Mouse (Mus musculus) thymus, adult 2 months (tissue): Measurements from ENCODE around the gene Zfp64. TPM values are rescaled to one million over a fixed set of nuclear protein-coding genes. Genes with fewer than 3 reads are reported as not detected.

Experiments
- DNase-seq: peaks from one replicate; pipeline ENCODE4 v3.0.0; 2021
- H3K27ac ChIP-seq: fragments of 200-500 bp; 2 replicates; pipeline ENCODE4 v1.5.1; 2012; ENCODE audit warnings: low read length, control low read depth; ENCODE audit not compliant: control insufficient read depth, insufficient read depth
- H3K27me3 ChIP-seq: fragments of 200-500 bp; 2 replicates; pipeline ENCODE4 v1.6.1; 2012; ENCODE audit warnings: mild to moderate bottlenecking, low read length, moderate library complexity, mixed read lengths; ENCODE audit not compliant: control insufficient read depth, insufficient read depth
- H3K36me3 ChIP-seq: fragments of 200-500 bp; 2 replicates; pipeline ENCODE4 v1.6.1; 2012; ENCODE audit warnings: mild to moderate bottlenecking, low read length, moderate library complexity; ENCODE audit not compliant: control insufficient read depth, insufficient read depth
- H3K4me1 ChIP-seq: fragments of 200-500 bp; replicated peaks from 2 replicates; pipeline ENCODE4 v1.6.1; 2012; ENCODE audit warnings: low read length; ENCODE audit not compliant: control insufficient read depth, insufficient read depth
- H3K4me3 ChIP-seq: fragments of 200-500 bp; 2 replicates; pipeline ENCODE4 v1.5.1; 2012; ENCODE audit warnings: mild to moderate bottlenecking, low read length, control low read depth, moderate library complexity; ENCODE audit not compliant: control insufficient read depth, insufficient read depth
- CTCF ChIP-seq: fragments of 200-500 bp; IDR thresholded peaks from 2 replicates; pipeline ENCODE4 v1.5.1; 2012; ENCODE audit warnings: mild to moderate bottlenecking, control low read depth, low read length, moderate library complexity, borderline replicate concordance; ENCODE audit not compliant: control insufficient read depth, poor library complexity, insufficient read depth; ENCODE audit errors: extremely low read depth
- POLR2A ChIP-seq: fragments of 200-500 bp; IDR thresholded peaks from 2 replicates; pipeline ENCODE4 v1.6.1; 2012; ENCODE audit warnings: mild to moderate bottlenecking, low read length, control low read depth, moderate library complexity; ENCODE audit not compliant: control insufficient read depth, poor library complexity, insufficient read depth; ENCODE audit errors: extremely low read depth
- WGBS: fragments of 180-500 bp; shearing (Covaris S2); methylation state at CpG from one replicate; pipeline ENCODE4 v1.1.7; 2018; 5-methylcytosine and 5-hydroxymethylcytosine counted together
- polyA plus RNA-seq: library from polyadenylated mRNA; depleted of rRNA; stranded (reverse); fragments of >200 nt; gene quantifications from 2 replicates; pipeline ENCODE4 v1.2.3, GENCODE M21; 2012

The Zfp64 gene
- polyA plus RNA-seq, 1 experiment, result 63.1 TPM

- Histone ChIP-seq H3K27ac (no peak overlapping the region), H3K4me1 (no peaks in the 10 kb centered on the region), H3K27me3 (no peaks in the 10 kb centered on the region), H3K36me3 (no peaks in the 10 kb centered on the region), H3K4me3 (no peak overlapping the region)
- peak; percentile 42 for DNase-seq
- TF ChIP-seq POLR2A, result no peak
- TF ChIP-seq CTCF, result no peak
- 68% methylated on average over 5 of the region's 5 CpGs for WGBS
Observed at GRCm38 (mm10) chr2:168881927-168882326, 73.5 kb downstream of the Zfp64 start.

DNA sequence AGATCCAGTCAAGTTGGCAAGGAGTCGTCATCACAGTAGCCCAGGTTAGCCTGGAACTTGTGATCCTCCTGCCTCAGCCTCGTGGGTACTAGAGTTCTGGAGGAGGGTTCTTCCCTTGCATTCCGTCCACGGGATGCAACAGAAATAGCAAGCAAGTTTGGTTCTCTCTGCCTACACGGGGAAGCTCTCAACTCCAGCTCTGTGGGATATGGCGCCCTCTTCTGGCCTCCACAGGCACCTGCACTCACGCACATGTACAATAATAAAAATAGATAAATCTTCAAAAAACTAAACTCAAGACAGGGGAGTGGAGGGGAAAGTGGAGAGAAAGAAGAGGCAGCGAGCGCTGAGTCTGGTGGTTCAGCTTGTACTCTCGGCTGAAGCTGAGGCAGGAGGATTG is 75.8 kb downstream of the Zfp64 start:
- DNase-seq, result no peak
- 92% methylated on average over 10 of the region's 10 CpGs for WGBS
- Histone ChIP-seq H3K4me1 (no peaks in the 10 kb centered on the region), H3K27me3 (no peaks in the 10 kb centered on the region), H3K4me3 (no peak overlapping the region), H3K36me3 (no peaks in the 10 kb centered on the region), H3K27ac (no peak overlapping the region)
- TF ChIP-seq CTCF, result no peak
- TF ChIP-seq POLR2A, result no peak

- Histone ChIP-seq H3K4me1 (no peaks in the 10 kb centered on the region), H3K27ac (no peak overlapping the region), H3K27me3 (no peaks in the 10 kb centered on the region), H3K4me3 (no peak overlapping the region), H3K36me3 (no peaks in the 10 kb centered on the region)
- DNase-seq, result no peak
- TF ChIP-seq POLR2A, result no peak
- TF ChIP-seq CTCF, result no peak
- WGBS, result 96% methylated on average over 8 of the region's 8 CpGs
Observed at GRCm38 (mm10) chr2:168878708-168879107, 76.7 kb downstream of the Zfp64 start.

GRCm38 (mm10) chr2:168878158-168878557 is 77.2 kb downstream of the Zfp64 start:
- TF ChIP-seq CTCF (no peak), POLR2A (no peak)
- Histone ChIP-seq H3K4me3 (no peak overlapping the region), H3K27ac (no peak overlapping the region), H3K4me1 (no peaks in the 10 kb centered on the region), H3K27me3 (no peaks in the 10 kb centered on the region), H3K36me3 (no peaks in the 10 kb centered on the region)
- WGBS, result 81% methylated on average over 4 of the region's 4 CpGs
- DNase-seq, result peak; percentile 30

GRCm38 (mm10) chr2:168876631-168877030 is 78.8 kb downstream of the Zfp64 start:
- TF ChIP-seq POLR2A (no peak), CTCF (no peak)
- Histone ChIP-seq H3K27ac (no peak overlapping the region), H3K36me3 (no peaks in the 10 kb centered on the region), H3K4me1 (no peaks in the 10 kb centered on the region), H3K27me3 (no peaks in the 10 kb centered on the region), H3K4me3 (no peak overlapping the region)
- no peak for DNase-seq
- WGBS, result 92% methylated on average over 10 of the region's 10 CpGs

DNA sequence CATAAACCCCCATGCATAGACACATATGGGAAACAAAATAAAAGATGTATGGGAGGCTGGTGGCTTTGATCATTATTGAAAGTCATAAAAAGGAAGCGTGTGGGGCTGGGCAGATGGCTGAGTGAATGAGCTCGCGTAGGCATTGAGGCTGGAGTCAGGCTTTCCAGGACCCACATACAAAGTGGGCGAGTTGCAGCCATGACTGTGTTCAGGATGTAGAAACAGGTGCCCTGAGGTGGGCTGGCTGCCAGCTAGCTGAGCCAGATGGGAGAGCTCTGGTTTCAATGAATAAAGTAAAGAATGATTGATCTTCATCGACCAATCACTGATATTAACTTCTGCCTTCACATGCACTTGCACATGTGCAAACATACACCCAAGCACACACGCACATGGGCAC is 80.9 kb downstream of the Zfp64 start:
- Histone ChIP-seq H3K27ac (no peak overlapping the region), H3K4me3 (no peak overlapping the region), H3K27me3 (no peaks in the 10 kb centered on the region), H3K4me1 (no peaks in the 10 kb centered on the region), H3K36me3 (no peaks in the 10 kb centered on the region)
- DNase-seq, result no peak
- WGBS, result 85% methylated on average over 6 of the region's 6 CpGs
- no peak for TF ChIP-seq CTCF
- TF ChIP-seq POLR2A, result no peak

GRCm38 (mm10) chr2:168871767-168872511 is 83.4 kb downstream of the Zfp64 start:
- 74% methylated on average over 22 of the region's 22 CpGs for WGBS
- TF ChIP-seq CTCF (no peak), POLR2A (no peak)
- DNase-seq, result no peak
- H3K4me1 ChIP-seq, result no peaks in the 10 kb centered on the region
- H3K27me3 ChIP-seq, result no peaks in the 10 kb centered on the region
- H3K4me3 ChIP-seq, result no peak overlapping the region
- no peak overlapping the region for H3K27ac ChIP-seq
- H3K36me3 ChIP-seq, result no peaks in the 10 kb centered on the region

DNA sequence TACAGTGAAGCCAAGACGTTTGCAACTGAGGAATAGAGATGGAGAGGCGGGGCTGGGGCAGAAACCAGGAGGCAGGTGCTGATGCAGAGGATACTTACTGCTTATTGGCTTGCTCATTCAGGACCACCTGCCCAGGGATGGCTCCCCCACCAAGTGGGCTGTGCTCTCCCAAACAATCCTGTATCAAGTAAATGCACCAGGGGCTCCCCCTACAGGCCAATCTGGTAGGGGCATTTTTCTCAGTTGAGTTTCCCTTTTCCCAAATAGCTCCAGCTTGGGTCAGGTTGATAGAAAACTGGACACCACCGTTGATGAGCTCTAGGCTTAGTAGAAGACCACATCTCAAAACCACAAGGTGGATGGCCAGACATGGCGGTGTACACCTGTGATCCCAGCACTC is 84.9 kb downstream of the Zfp64 start:
- TF ChIP-seq POLR2A (no peak), CTCF (no peak; the same call in 1 of the 2 replicates)
- H3K27ac ChIP-seq, result no peak overlapping the region
- 82% methylated on average over 4 of the region's 4 CpGs for WGBS
- H3K4me1 ChIP-seq, result no peaks in the 10 kb centered on the region
- H3K27me3 ChIP-seq, result no peaks in the 10 kb centered on the region
- no peaks in the 10 kb centered on the region for H3K36me3 ChIP-seq
- peak; percentile 27 for DNase-seq
- H3K4me3 ChIP-seq, result no peak overlapping the region
